Mouse (Mus musculus): ENCODE results near the gene Ldb3. TPM values are rescaled to one million over a fixed set of nuclear protein-coding genes. Genes with fewer than 3 reads are reported as not detected.

Gene Ldb3
- polyA plus RNA-seq, 1 experiment = 102 TPM

GRCm38 (mm10) chr14:34612222-34612621, 23.7 kb upstream of the Ldb3 start:
- TF ChIP-seq CTCF (IDR thresholded peaks at IDR 0.05; ENCODE audit: extremely low read depth, insufficient read length, insufficient replicate concordance, low read depth, low read length) (peak; percentile 53; the same call in 1 of the 2 replicates), POLR2A (IDR thresholded peaks at IDR 0.05; ENCODE audit: low read depth, low read length) (no peak)
- 60% methylated on average over 4 of the region's 4 CpGs for WGBS

GRCm38 (mm10) chr14:34611591-34611990, 23.1 kb upstream of the Ldb3 start:
- Histone ChIP-seq H3K36me3 (ENCODE audit: control insufficient read depth, insufficient read depth, low read length) (no peaks in the 10 kb centered on the region), H3K27me3 (ENCODE audit: control insufficient read depth, insufficient read depth, low read length) (no peaks in the 10 kb centered on the region), H3K4me3 (ENCODE audit: low read depth, low read length) (no peak overlapping the region), H3K27ac (ENCODE audit: insufficient read depth, low read depth, low read length) (no peak overlapping the region), H3K4me1 (ENCODE audit: control insufficient read depth, insufficient read depth, insufficient read length, low read length) (peaks cover 7% of the 10 kb centered on the region)
- 95% methylated on average over 4 of the region's 4 CpGs for WGBS
- TF ChIP-seq POLR2A (IDR thresholded peaks at IDR 0.05; ENCODE audit: low read depth, low read length) = no peak
- no peak for TF ChIP-seq CTCF (IDR thresholded peaks at IDR 0.05; ENCODE audit: extremely low read depth, insufficient read length, insufficient replicate concordance, low read depth, low read length)

More at GRCm38 (mm10) chr14:34612222-34612621, 23.7 kb upstream of the Ldb3 start:
- Histone ChIP-seq H3K4me3 (ENCODE audit: low read depth, low read length) (no peak overlapping the region), H3K27ac (ENCODE audit: insufficient read depth, low read depth, low read length) (no peak overlapping the region), H3K4me1 (ENCODE audit: control insufficient read depth, insufficient read depth, insufficient read length, low read length) (peaks cover 7% of the 10 kb centered on the region), H3K27me3 (ENCODE audit: control insufficient read depth, insufficient read depth, low read length) (no peaks in the 10 kb centered on the region), H3K36me3 (ENCODE audit: control insufficient read depth, insufficient read depth, low read length) (no peaks in the 10 kb centered on the region)

- no peak for TF ChIP-seq CTCF (IDR thresholded peaks at IDR 0.05; ENCODE audit: extremely low read depth, insufficient read length, insufficient replicate concordance, low read depth, low read length)
- no peak for TF ChIP-seq POLR2A (IDR thresholded peaks at IDR 0.05; ENCODE audit: low read depth, low read length)
- Histone ChIP-seq H3K4me3 (ENCODE audit: low read depth, low read length) (no peak overlapping the region), H3K27me3 (ENCODE audit: control insufficient read depth, insufficient read depth, low read length) (no peaks in the 10 kb centered on the region), H3K4me1 (ENCODE audit: control insufficient read depth, insufficient read depth, insufficient read length, low read length) (no peaks in the 10 kb centered on the region), H3K27ac (ENCODE audit: insufficient read depth, low read depth, low read length) (no peak overlapping the region), H3K36me3 (ENCODE audit: control insufficient read depth, insufficient read depth, low read length) (no peaks in the 10 kb centered on the region)
- 91% methylated on average over 7 of the region's 7 CpGs for WGBS
Measured at GRCm38 (mm10) chr14:34601910-34602309, 13.4 kb upstream of the Ldb3 start.

GRCm38 (mm10) chr14:34599941-34600340, 11.5 kb upstream of the Ldb3 start, which contains the start of gene Opn4:
Gene Opn4 (minus strand): TSS chr14:34600142.
- Histone ChIP-seq H3K4me1 (ENCODE audit: control insufficient read depth, insufficient read depth, insufficient read length, low read length) (no peaks in the 10 kb centered on the region), H3K27me3 (ENCODE audit: control insufficient read depth, insufficient read depth, low read length) (no peaks in the 10 kb centered on the region), H3K36me3 (ENCODE audit: control insufficient read depth, insufficient read depth, low read length) (no peaks in the 10 kb centered on the region), H3K27ac (ENCODE audit: insufficient read depth, low read depth, low read length) (no peak within 1 kb of the TSS), H3K4me3 (ENCODE audit: low read depth, low read length) (no peak within 1 kb of the TSS)
- 95% methylated on average over 8 of the region's 8 CpGs for WGBS
- TF ChIP-seq CTCF (IDR thresholded peaks at IDR 0.05; ENCODE audit: extremely low read depth, insufficient read length, insufficient replicate concordance, low read depth, low read length) = no peak
- TF ChIP-seq POLR2A (IDR thresholded peaks at IDR 0.05; ENCODE audit: low read depth, low read length) = no peak

- TF ChIP-seq CTCF (IDR thresholded peaks at IDR 0.05; ENCODE audit: extremely low read depth, insufficient read length, insufficient replicate concordance, low read depth, low read length) (peak; percentile 33; the same call in 1 of the 2 replicates), POLR2A (IDR thresholded peaks at IDR 0.05; ENCODE audit: low read depth, low read length) (no peak)
- Histone ChIP-seq H3K4me1 (ENCODE audit: control insufficient read depth, insufficient read depth, insufficient read length, low read length) (no peaks in the 10 kb centered on the region), H3K27ac (ENCODE audit: insufficient read depth, low read depth, low read length) (no peak overlapping the region), H3K27me3 (ENCODE audit: control insufficient read depth, insufficient read depth, low read length) (no peaks in the 10 kb centered on the region), H3K4me3 (ENCODE audit: low read depth, low read length) (no peak overlapping the region), H3K36me3 (ENCODE audit: control insufficient read depth, insufficient read depth, low read length) (no peaks in the 10 kb centered on the region)
- WGBS = 81% methylated on average over 17 of the region's 17 CpGs
Measured at GRCm38 (mm10) chr14:34595596-34596255, 7.2 kb upstream of the Ldb3 start.

- no peak overlapping the region for H3K27ac ChIP-seq (ENCODE audit: insufficient read depth, low read depth, low read length)
Measured at GRCm38 (mm10) chr14:34591741-34592535, 3.5 kb upstream of the Ldb3 start.

More at GRCm38 (mm10) chr14:34591741-34592535, 3.5 kb upstream of the Ldb3 start:
- H3K27me3 ChIP-seq (ENCODE audit: control insufficient read depth, insufficient read depth, low read length) = no peaks in the 10 kb centered on the region
- no peak for TF ChIP-seq POLR2A (IDR thresholded peaks at IDR 0.05; ENCODE audit: low read depth, low read length)
- TF ChIP-seq CTCF (IDR thresholded peaks at IDR 0.05; ENCODE audit: extremely low read depth, insufficient read length, insufficient replicate concordance, low read depth, low read length) = no peak
- peaks cover 25% of the 10 kb centered on the region for H3K4me1 ChIP-seq (ENCODE audit: control insufficient read depth, insufficient read depth, insufficient read length, low read length)
- 69% methylated on average over 15 of the region's 15 CpGs for WGBS
- H3K4me3 ChIP-seq (ENCODE audit: low read depth, low read length) = no peak overlapping the region
- no peaks in the 10 kb centered on the region for H3K36me3 ChIP-seq (ENCODE audit: control insufficient read depth, insufficient read depth, low read length)

Measured in small intestine, adult 2 months (tissue).